Mouse (Mus musculus) midbrain, embryonic 14.5 days (tissue): Measurements from ENCODE around the gene Sirt6. TPM values are rescaled to one million over a fixed set of nuclear protein-coding genes. Genes with fewer than 3 reads are reported as not detected.

Experiments
- ATAC-seq: fragments of 200-750 bp; cut with Nextera tagmentation; 2 replicates; pipeline ENCODE4 v1.8.0; 2017; ENCODE audit warnings: moderate number of reproducible peaks, moderate library complexity; ENCODE audit not compliant: low FRiP score, low TSS enrichment
- DNase-seq: peaks from one replicate; pipeline ENCODE4 v3.0.0-alpha.2; 2015
- H3K27ac ChIP-seq: fragments of 300-500 bp; sonication (generic); replicated peaks from 2 replicates; pipeline ENCODE4 v1.5.1; 2014; ENCODE audit warnings: mild to moderate bottlenecking, low read depth, low read length, moderate library complexity
- H3K27me3 ChIP-seq: fragments of 300-500 bp; sonication (generic); 2 replicates; pipeline ENCODE4 v1.6.1; 2014; ENCODE audit warnings: low read length, control low read depth, mixed read lengths; ENCODE audit not compliant: control insufficient read depth, insufficient read depth
- H3K36me3 ChIP-seq: fragments of 300-500 bp; sonication (generic); 2 replicates; pipeline ENCODE4 v1.6.1; 2014; ENCODE audit warnings: low read length, control low read depth; ENCODE audit not compliant: control insufficient read depth, insufficient read depth
- H3K4me1 ChIP-seq: fragments of 300-500 bp; sonication (generic); 2 replicates; pipeline ENCODE4 v1.6.1; 2014; ENCODE audit warnings: mild to moderate bottlenecking, antibody characterized with exemption, low read length, control low read depth; ENCODE audit not compliant: control insufficient read depth, insufficient read depth
- H3K4me2 ChIP-seq: fragments of 300-500 bp; sonication (generic); 2 replicates; pipeline ENCODE4 v1.6.1; 2014; ENCODE audit warnings: mild to moderate bottlenecking, low read length, moderate library complexity
- H3K4me3 ChIP-seq: fragments of 300-500 bp; sonication (generic); replicated peaks from 2 replicates; pipeline ENCODE4 v1.5.1; 2014; ENCODE audit warnings: low read depth, low read length
- H3K9ac ChIP-seq: fragments of 300-500 bp; sonication (generic); replicated peaks from 2 replicates; pipeline ENCODE4 v1.6.1; 2014; ENCODE audit warnings: mild to moderate bottlenecking, low read length, moderate library complexity
- H3K9me3 ChIP-seq: fragments of 300-500 bp; sonication (generic); 2 replicates; pipeline ENCODE4 v1.6.1; 2016; ENCODE audit warnings: low read length, control low read depth, mixed read lengths; ENCODE audit not compliant: control insufficient read depth
- WGBS: fragments of 180-500 bp; shearing (Covaris S2); extraction: QIAGEN DNeasy Blood & Tissue Kit; methylation state at CpG from one replicate; pipeline ENCODE4 v1.1.7; 2014; 5-methylcytosine and 5-hydroxymethylcytosine counted together
- polyA plus RNA-seq: library from polyadenylated mRNA; unstranded; fragments of >200 nt; fragmentation: Nextera tagmentation; extraction: Ambion mirVana; gene quantifications from 2 replicates; pipeline ENCODE4 v1.2.1, GENCODE M21; 2014

Gene Sirt6
- polyA plus RNA-seq, 1 experiment from 2014 or later = 47.7 TPM

GRCm38 (mm10) chr10:81628390-81628789 is 793 bp upstream of the Sirt6 start, which contains the start of gene Ankrd24:
TSS of gene Ankrd24 (plus strand) at chr10:81628540.
- H3K27ac ChIP-seq = peak within 1 kb of the TSS; percentile 86
- WGBS = 89% methylated on average over 16 of the region's 16 CpGs
- peaks cover 10% of the 10 kb centered on the region for H3K4me1 ChIP-seq
- no peak for DNase-seq
- H3K4me2 ChIP-seq = peak within 1 kb of the TSS; percentile 82
- peak within 1 kb of the TSS; percentile 69 for H3K9ac ChIP-seq
- no peaks in the 10 kb centered on the region for H3K9me3 ChIP-seq
- H3K36me3 ChIP-seq = peaks cover 26% of the 10 kb centered on the region
- H3K27me3 ChIP-seq = no peaks in the 10 kb centered on the region
- peak within 1 kb of the TSS; percentile 64 for H3K4me3 ChIP-seq
- ATAC-seq = no peak

DNA sequence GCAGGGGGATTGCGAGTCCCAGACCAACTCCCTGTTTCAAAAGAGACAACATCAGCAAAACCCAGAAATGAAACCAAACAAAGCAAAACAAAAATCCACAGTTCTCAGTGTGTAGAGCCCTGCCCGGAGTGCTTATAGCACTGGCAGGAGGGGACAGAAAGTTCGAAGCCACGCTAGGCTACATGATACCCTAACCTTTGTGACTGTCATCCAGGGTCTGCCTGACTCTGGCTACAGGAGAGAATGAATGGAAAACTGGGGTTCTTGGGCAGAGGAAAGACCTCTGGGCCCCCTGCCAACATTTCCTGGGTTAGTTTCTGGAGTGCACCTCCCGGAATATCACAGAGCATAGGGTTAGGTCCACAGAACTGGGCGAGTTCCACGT is 231 bp upstream of the Sirt6 start:
- ATAC-seq = peak; percentile 44; the same call in 1 of the 2 replicates
- H3K4me2 ChIP-seq = peak overlapping the region; percentile 82

DNA sequence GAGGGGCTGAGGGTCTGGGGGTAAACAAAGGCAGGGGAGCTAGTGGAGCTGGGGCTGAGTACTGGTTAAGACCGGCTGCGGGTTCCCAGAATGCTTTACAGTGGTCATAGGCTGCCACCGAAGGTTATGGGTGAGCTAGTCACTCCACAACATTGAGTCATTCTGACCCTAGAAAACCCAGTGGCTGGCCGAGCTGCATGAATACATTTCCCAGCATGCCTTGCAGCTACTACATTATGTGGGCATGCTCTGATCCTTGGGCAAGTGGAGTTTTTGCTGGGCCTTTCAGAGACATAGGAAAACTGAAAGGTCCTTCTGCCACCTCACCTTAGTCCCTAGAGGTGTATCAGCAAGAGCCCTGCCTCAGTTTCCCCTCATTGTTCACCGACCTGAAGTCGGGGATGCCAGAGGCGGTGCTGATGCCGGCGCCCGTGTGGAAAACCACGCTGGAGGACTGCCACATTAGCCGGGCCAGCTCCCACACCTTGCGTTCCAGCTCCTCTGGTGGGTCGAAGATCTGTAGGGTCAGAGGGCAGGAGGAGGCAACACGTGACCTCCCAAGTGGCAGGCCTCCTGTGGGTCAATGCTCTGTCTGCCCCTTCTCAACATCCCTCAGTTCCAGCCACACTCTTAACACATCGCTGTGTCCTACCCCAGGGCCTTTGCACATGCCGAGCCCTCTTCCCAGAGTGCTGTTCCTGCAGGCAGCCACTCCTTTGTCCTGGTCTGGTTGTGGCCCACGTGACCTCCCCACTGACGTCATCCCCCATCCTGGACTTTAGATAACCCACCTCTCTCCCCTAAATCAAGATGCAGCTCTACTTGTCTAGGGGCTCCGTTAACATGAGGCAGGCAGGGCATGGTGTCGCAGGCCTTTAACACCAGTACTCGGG is 1.2 kb downstream of the Sirt6 start:
- ATAC-seq = no peak

More for the DNA sequence above, 231 bp upstream of the Sirt6 start:
- no peaks in the 10 kb centered on the region for H3K27me3 ChIP-seq
- WGBS = 59% methylated on average over 7 of the region's 7 CpGs
- peak overlapping the region; percentile 86 for H3K27ac ChIP-seq
- peak overlapping the region; percentile 69 for H3K9ac ChIP-seq
- peaks cover 7% of the 10 kb centered on the region for H3K4me1 ChIP-seq
- H3K4me3 ChIP-seq = peak overlapping the region; percentile 64
- H3K9me3 ChIP-seq = no peaks in the 10 kb centered on the region
- peaks cover 31% of the 10 kb centered on the region for H3K36me3 ChIP-seq
- no peak for DNase-seq

DNA sequence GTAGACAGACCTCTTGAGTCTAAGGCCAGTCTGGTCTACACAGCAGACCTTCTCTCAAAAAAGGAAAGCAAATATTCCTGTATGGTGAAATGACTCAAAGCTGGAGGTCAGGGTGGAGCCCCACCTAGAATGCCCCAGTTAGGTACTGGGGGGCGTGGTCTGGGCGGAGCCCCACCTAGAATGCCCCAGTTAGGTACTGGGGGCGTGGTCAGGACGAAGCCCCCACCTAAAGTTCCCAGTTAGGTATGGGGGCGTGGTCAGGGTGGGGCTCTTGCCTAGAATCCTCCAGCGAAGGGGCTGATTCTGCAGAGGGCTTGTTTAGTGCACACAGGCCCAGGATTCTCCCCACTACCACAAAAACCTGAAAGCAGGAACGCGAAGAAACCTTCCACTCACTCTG is 4.2 kb downstream of the Sirt6 start:
- H3K4me1 ChIP-seq = peaks cover 7% of the 10 kb centered on the region
- H3K9me3 ChIP-seq = no peaks in the 10 kb centered on the region
- no peak overlapping the region for H3K9ac ChIP-seq
- no peak for DNase-seq
- no peak overlapping the region for H3K4me2 ChIP-seq
- no peak overlapping the region for H3K27ac ChIP-seq
- 61% methylated on average over 8 of the region's 8 CpGs for WGBS
- no peak for ATAC-seq
- no peaks in the 10 kb centered on the region for H3K27me3 ChIP-seq
- no peak overlapping the region for H3K4me3 ChIP-seq
- peaks cover 48% of the 10 kb centered on the region for H3K36me3 ChIP-seq

More for the DNA sequence above, 1.2 kb downstream of the Sirt6 start:
- Histone ChIP-seq H3K27ac (peak overlapping the region; percentile 86), H3K9ac (peak overlapping the region; percentile 69; the same call in 1 of the 2 replicates), H3K4me3 (peak overlapping the region; percentile 64), H3K36me3 (peaks cover 44% of the 10 kb centered on the region), H3K4me1 (peaks cover 7% of the 10 kb centered on the region), H3K9me3 (no peaks in the 10 kb centered on the region), H3K27me3 (no peaks in the 10 kb centered on the region), H3K4me2 (peak overlapping the region; percentile 82)
- WGBS = 89% methylated on average over 22 of the region's 22 CpGs
- DNase-seq = no peak

GRCm38 (mm10) chr10:81620786-81621185 is 6.8 kb downstream of the Sirt6 start:
- no peaks in the 10 kb centered on the region for H3K27me3 ChIP-seq
- no peak overlapping the region for H3K27ac ChIP-seq
- no peak overlapping the region for H3K4me3 ChIP-seq
- H3K4me1 ChIP-seq = no peaks in the 10 kb centered on the region
- no peak for DNase-seq
- H3K4me2 ChIP-seq = no peak overlapping the region
- no peak overlapping the region for H3K9ac ChIP-seq
- H3K9me3 ChIP-seq = no peaks in the 10 kb centered on the region
- 62% methylated on average over 9 of the region's 9 CpGs for WGBS
- no peak for ATAC-seq
- H3K36me3 ChIP-seq = peaks cover 46% of the 10 kb centered on the region

DNA sequence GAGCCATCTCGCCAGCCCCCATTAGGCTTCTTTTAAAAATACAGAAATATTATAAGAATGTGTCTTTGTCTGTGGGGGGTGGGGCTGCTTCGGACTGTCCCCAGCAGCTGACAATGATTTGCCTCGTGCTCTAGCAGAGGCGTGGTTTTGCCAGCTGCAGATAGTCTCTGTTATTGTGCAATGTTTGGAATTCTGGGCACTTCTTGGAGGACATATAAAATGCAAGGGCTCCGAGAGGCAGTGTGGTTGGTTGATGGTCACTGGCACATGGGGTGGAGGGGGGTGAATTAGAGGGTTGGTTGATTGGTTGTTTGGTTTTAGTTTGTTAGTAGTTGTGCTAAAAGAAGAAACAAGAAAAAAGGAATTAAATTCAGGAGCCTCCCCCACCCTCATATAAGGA is 7.6 kb downstream of the Sirt6 start:
- ATAC-seq = no peak
- Histone ChIP-seq H3K4me3 (no peak overlapping the region), H3K4me2 (no peak overlapping the region)

DNA sequence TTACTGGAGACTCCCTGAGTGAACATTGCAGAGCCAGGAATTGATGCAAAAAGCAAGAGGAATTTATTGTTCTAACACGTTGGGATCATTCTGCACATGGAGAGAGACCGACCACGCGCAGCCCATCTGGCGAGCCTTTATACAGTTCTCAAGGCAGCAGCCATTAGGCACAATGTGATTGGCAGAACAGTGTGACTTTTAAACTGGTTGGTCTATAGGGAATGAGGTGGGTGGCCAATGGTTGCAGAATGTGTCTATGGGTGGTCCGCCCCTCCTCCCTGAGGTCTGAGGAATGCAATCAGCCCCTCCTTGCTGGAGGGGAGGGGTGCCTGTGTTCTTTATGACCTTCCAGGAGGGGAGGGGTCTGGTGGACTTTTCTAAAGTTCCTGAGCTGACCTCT is 12.1 kb downstream of the Sirt6 start:
- DNase-seq (no peak), ATAC-seq (no peak)
- 75% methylated on average over 6 of the region's 6 CpGs for WGBS
- no peak overlapping the region for H3K9ac ChIP-seq
- H3K4me1 ChIP-seq = no peaks in the 10 kb centered on the region
- H3K36me3 ChIP-seq = no peaks in the 10 kb centered on the region
- H3K9me3 ChIP-seq = no peaks in the 10 kb centered on the region
- no peak overlapping the region for H3K4me3 ChIP-seq
- H3K27ac ChIP-seq = no peak overlapping the region
- no peak overlapping the region for H3K4me2 ChIP-seq
- H3K27me3 ChIP-seq = no peaks in the 10 kb centered on the region

More for the DNA sequence above, 7.6 kb downstream of the Sirt6 start:
- H3K9ac ChIP-seq = no peak overlapping the region
- H3K27me3 ChIP-seq = no peaks in the 10 kb centered on the region
- no peaks in the 10 kb centered on the region for H3K4me1 ChIP-seq
- WGBS = 95% methylated on average over 5 of the region's 5 CpGs
- H3K27ac ChIP-seq = no peak overlapping the region
- no peak for DNase-seq
- no peaks in the 10 kb centered on the region for H3K9me3 ChIP-seq
- H3K36me3 ChIP-seq = peaks cover 38% of the 10 kb centered on the region

GRCm38 (mm10) chr10:81612779-81613178 is 14.8 kb downstream of the Sirt6 start:
- Histone ChIP-seq H3K27ac (no peak overlapping the region), H3K4me3 (no peak overlapping the region), H3K4me2 (no peak overlapping the region), H3K4me1 (no peaks in the 10 kb centered on the region), H3K36me3 (no peaks in the 10 kb centered on the region), H3K27me3 (no peaks in the 10 kb centered on the region), H3K9me3 (no peaks in the 10 kb centered on the region), H3K9ac (no peak overlapping the region)
- ATAC-seq (no peak), DNase-seq (no peak)
- WGBS = 78% methylated on average over 3 of the region's 3 CpGs

- no peaks in the 10 kb centered on the region for H3K9me3 ChIP-seq
- H3K27me3 ChIP-seq = no peaks in the 10 kb centered on the region
- H3K9ac ChIP-seq = no peak overlapping the region
- H3K4me1 ChIP-seq = peaks cover 12% of the 10 kb centered on the region; the same call in 1 of the 2 replicates
- no peak overlapping the region for H3K27ac ChIP-seq
- DNase-seq = no peak
- no peak overlapping the region for H3K4me2 ChIP-seq
- no peaks in the 10 kb centered on the region for H3K36me3 ChIP-seq
- no peak for ATAC-seq
- WGBS = 95% methylated on average over 1 of the region's 1 CpGs
- no peak overlapping the region for H3K4me3 ChIP-seq
Observed at GRCm38 (mm10) chr10:81608308-81608707, 19.3 kb downstream of the Sirt6 start.
